Mouse (Mus musculus): ENCODE measurements around the gene Zfp991. TPM values are rescaled to one million over a fixed set of nuclear protein-coding genes. Genes with fewer than 3 reads are reported as not detected.
"Not testable (repeated sequence)": the region's sequence is repeated elsewhere in the genome, so short reads cannot be mapped to it uniquely, and the experiment has no call there.

The Zfp991 gene
- total RNA-seq, 2 experiments from 2014 or later = 10.0 to 14.8 TPM

GRCm38 (mm10) chr4:147176279-147176880 lies 44.5 kb downstream of the Zfp991 start:
- DNase-seq (ENCODE audit: extremely low spot score in 1 of 2, low spot score in 2 of 2) = peak in 1 of 2 experiments; percentile 23
- intact Hi-C loops (cut with DNase I) = not testable (repeated sequence)

GRCm38 (mm10) chr4:147181141-147181685 lies 49.4 kb downstream of the Zfp991 start:
- intact Hi-C loops (cut with DNase I) = not testable (repeated sequence)
- DNase-seq (ENCODE audit: extremely low spot score in 1 of 2, low spot score in 2 of 2) = peak in 1 of 2 experiments; percentile 7

GRCm38 (mm10) chr4:147181969-147182705 lies 50.3 kb downstream of the Zfp991 start:
- DNase-seq (ENCODE audit: extremely low spot score in 1 of 2, low spot score in 2 of 2); intact Hi-C loops (cut with DNase I): not testable (repeated sequence)

GRCm38 (mm10) chr4:147186824-147187223 lies 55.0 kb downstream of the Zfp991 start:
- DNase-seq (ENCODE audit: extremely low spot score in 1 of 2, low spot score in 2 of 2); intact Hi-C loops (cut with DNase I): not testable (repeated sequence)

GRCm38 (mm10) chr4:147187283-147187965 lies 55.6 kb downstream of the Zfp991 start:
- intact Hi-C loops (cut with DNase I) = not testable (repeated sequence)

GRCm38 (mm10) chr4:147195186-147195585 lies 63.3 kb downstream of the Zfp991 start:
- DNase-seq (ENCODE audit: extremely low spot score in 1 of 2, low spot score in 2 of 2) = peak in 1 of 2 experiments; percentile 12
- intact Hi-C loops (cut with DNase I) = not testable (repeated sequence)

More at GRCm38 (mm10) chr4:147187283-147187965, 55.6 kb downstream of the Zfp991 start:
- peak in 1 of 2 experiments; percentile 19 for DNase-seq (ENCODE audit: extremely low spot score in 1 of 2, low spot score in 2 of 2)

- intact Hi-C loops (cut with DNase I); DNase-seq (ENCODE audit: extremely low spot score in 1 of 2, low spot score in 2 of 2): not testable (repeated sequence)
Observed at GRCm38 (mm10) chr4:147197210-147197609, 65.4 kb downstream of the Zfp991 start.

GRCm38 (mm10) chr4:147199055-147199750 lies 67.4 kb downstream of the Zfp991 start:
- intact Hi-C loops (cut with DNase I); DNase-seq (ENCODE audit: extremely low spot score in 1 of 2, low spot score in 2 of 2): not testable (repeated sequence)

- intact Hi-C loops (cut with DNase I); DNase-seq (ENCODE audit: extremely low spot score in 1 of 2, low spot score in 2 of 2): not testable (repeated sequence)
Observed at GRCm38 (mm10) chr4:147201920-147202660, 70.3 kb downstream of the Zfp991 start.

- DNase-seq (ENCODE audit: extremely low spot score in 1 of 2, low spot score in 2 of 2); intact Hi-C loops (cut with DNase I): not testable (repeated sequence)
Observed at GRCm38 (mm10) chr4:147212182-147212928, 80.5 kb downstream of the Zfp991 start.

- intact Hi-C loops (cut with DNase I); DNase-seq (ENCODE audit: extremely low spot score in 1 of 2, low spot score in 2 of 2): not testable (repeated sequence)
Observed at GRCm38 (mm10) chr4:147214233-147214632, 82.4 kb downstream of the Zfp991 start.

- intact Hi-C loops (cut with DNase I); DNase-seq (ENCODE audit: extremely low spot score in 1 of 2, low spot score in 2 of 2): not testable (repeated sequence)
Observed at GRCm38 (mm10) chr4:147217676-147218075, 85.8 kb downstream of the Zfp991 start.

GRCm38 (mm10) chr4:147219319-147220070 lies 87.7 kb downstream of the Zfp991 start:
- DNase-seq (ENCODE audit: extremely low spot score in 1 of 2, low spot score in 2 of 2); intact Hi-C loops (cut with DNase I): not testable (repeated sequence)

GRCm38 (mm10) chr4:147220226-147220625 lies 88.4 kb downstream of the Zfp991 start:
- peak in 1 of 2 experiments; percentile 28 for DNase-seq (ENCODE audit: extremely low spot score in 1 of 2, low spot score in 2 of 2)
- intact Hi-C loops (cut with DNase I) = not testable (repeated sequence)

GRCm38 (mm10) chr4:147222021-147222420 lies 90.2 kb downstream of the Zfp991 start:
- intact Hi-C loops (cut with DNase I); DNase-seq (ENCODE audit: extremely low spot score in 1 of 2, low spot score in 2 of 2): not testable (repeated sequence)

GRCm38 (mm10) chr4:147223778-147224435 lies 92.1 kb downstream of the Zfp991 start:
- intact Hi-C loops (cut with DNase I); DNase-seq (ENCODE audit: extremely low spot score in 1 of 2, low spot score in 2 of 2): not testable (repeated sequence)
